Mouse (Mus musculus) urinary bladder, adult 18-20 months (tissue): Measurements from ENCODE around the gene Dnaaf3.

Source experiments
- DNase-seq, 2 experiments: peaks; one replicate each; pipeline ENCODE4 v3.0.0; 2022; ENCODE audit warnings: low spot score in 2 of 2, mixed read lengths in 2 of 2

Dnaaf3 gene

DNA sequence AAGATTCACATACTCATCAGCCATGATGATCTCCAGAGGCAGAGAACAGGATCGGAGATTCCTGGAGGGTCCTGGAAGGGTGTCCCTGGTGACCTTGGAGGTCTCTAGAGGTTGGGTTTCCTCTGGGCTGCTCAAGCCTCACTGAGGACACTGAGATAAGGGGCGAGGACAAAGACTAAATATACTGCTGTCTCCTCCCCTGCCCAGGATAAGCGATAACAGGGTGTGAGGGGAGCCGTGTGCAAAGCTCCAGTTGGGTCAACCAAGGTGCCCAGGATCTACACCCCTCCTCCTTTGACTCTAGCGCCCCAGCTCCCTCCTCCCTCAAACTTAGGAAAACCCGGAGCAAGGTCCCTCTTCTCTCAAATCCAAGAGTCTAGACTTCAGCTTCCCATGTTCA, 10.0 kb downstream of the Dnaaf3 start:
- no peak for DNase-seq

DNA sequence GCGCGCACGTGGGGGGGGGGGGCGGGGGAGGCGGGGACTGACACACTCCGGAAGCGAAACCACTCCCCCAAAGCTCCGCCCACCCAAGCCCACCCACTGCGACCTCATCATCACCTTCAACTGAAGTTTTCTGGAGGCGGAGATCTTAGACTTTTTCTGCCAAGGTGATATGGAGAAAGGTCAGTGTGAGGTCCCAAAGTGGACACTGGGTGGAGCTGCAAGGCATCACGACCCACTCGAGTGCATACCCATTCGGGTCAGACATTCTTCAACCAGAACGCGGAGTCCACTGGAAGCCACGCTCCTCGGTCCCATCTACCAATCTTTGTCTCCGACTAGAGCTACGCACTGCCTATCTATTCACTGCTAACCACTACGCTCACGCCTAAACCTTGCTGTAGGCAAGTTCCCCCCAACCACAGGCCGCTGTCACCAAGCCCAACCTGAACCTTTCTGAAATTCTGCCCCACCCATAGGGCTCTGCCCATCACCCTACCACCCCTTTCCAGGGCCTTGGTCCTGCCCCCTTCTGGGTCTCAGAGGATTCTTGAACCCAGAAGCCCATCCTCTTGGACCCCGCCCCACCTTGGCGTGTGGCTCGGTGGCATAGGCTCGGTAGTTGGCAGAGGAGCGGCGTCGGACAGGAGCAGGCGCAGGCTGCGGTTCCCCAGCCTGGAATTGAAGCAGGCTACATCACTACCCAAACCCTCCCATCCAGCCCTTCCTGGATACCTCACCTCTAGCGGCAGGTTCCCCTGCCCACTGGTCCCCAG, 10.8 kb downstream of the Dnaaf3 start:
- no peak for DNase-seq

DNA sequence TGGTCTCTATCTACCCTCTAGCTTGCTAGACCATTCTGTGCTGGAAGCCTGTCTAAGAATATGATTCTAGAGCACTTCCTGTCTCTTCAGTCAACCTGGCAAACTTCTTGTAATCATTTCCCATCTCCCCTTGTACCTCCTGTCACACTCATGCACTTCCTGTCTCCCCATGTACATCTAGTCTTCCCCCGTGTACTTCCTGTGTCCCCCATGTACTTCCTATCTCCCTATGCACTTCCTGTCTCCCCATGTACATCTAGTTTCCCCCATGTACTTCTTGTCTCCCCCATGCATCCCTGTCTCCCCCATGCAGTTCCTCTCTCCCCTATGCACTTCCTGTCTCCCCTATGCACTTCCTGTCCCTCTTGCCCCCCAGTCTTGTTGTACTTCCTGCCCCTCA, 13.8 kb downstream of the Dnaaf3 start:
- DNase-seq, result no peak

DNA sequence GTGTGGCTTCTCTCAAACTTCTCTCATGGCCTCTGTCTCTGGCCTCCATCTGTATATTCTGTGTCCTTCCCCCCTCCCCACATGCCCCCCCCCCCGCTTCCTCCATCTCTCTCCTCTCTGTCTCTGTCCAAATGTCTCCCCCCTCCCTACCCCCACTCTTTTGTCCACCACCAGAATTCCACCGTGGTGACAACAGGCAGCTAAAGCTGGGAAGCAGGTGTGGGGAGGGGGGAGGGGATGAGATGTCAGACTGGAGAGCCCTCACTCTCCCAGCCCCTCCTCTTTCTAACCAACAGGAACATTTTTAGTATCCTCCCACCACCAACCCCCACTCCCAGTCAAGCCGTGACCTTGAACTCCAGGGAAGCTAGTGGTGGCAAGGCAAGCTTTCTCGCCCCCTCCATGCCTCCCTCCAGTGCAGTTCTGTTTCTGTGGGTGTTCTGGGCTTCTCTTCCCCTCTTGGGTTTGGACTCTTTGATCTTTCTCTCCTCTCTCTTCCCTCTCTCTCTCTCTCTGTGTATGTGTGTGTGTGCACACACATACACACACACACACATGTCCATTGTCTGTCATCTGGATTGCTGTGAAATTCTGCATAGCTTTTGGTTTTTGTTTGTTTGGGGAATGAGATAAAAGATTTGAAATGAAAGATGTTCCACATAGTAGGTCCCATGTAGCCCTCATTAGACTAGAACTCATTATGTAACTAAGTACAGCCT, 15.8 kb downstream of the Dnaaf3 start, which contains the start of gene Tnnt1:
Tnnt1 (minus strand) TSS at position 51 of the 719 bp plus-strand sequence.
- DNase-seq, result no peak

DNA sequence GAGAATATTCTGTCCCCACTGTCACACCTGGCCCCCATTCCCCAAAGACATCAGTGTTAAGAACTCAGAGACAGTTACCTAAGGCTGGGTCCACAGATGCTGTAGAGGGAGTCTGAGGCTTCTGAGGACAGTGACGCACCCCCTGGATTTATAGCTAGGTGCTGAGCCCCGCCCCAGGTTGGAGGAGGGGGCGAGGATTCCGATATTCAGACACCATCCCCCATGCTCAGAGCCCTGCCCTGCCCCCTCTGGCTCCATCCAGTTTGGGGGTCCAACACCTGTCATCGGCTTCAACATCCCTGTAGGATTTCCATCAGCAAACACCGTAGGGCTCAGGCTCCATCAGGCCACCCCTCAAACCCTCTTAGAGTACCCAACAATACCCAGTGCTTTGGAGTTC, 16.4 kb downstream of the Dnaaf3 start:
- no peak for DNase-seq

DNA sequence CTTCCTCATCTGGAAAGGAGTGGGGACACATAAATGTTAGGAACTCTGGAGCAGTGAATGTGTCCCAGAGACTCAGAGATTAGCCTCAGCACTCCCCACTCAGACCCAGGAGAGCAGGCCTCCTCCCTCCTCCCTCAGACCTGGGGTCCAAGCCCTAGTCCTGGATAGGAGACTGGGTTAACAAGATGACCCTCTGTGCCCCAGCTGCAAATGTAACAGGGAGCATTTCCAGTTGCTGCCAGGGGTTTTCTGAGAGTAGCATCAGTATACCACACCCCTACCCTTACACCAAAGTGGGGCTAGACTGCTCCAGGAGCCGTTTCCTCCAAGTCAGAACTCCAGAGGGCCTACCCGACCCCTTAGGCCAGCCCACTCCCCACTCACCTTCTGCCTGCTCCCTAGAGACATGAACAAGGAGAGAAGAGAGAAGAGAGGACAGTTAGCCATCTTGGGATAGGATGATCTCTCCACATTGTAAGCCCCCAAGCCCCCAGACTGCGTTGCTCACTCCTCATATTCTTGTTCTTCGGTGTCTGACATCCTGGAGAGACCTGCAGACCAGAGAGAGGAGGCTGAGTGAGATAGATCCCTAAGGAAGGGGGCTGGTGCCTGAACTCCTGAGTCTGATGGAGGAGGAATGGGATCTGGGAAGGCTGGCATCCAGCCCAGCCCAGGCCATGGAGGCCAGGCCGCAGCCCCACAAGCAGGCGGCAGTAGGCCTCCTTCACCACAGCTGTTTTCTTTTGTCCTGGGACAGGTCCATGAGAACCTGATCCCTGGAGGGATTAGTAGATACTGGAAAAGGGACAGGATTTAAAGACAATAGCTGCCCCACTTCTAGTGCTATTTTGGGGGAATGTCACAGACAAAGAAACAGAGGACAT, 18.2 kb downstream of the Dnaaf3 start:
- DNase-seq, result no peak

DNA sequence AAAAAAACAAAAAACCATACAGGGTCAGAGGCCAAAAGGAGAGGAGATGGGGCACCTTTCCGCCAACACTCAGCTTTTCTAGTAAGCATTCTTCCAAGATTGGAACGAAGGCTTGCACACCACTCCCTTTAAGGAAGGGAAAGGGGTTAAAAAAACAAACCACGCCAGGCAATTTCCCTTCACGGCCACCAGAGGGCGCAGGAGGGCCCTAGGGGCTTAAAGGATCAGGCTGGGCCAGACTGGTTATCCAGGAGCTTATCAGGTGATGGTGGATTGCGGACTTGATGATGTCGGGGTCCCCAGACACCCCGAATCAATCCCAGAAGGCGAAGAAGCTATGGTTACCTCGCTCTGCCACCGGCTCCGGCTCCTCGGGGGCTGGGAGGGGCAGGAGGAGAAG, 19.0 kb downstream of the Dnaaf3 start:
- no peak for DNase-seq

DNA sequence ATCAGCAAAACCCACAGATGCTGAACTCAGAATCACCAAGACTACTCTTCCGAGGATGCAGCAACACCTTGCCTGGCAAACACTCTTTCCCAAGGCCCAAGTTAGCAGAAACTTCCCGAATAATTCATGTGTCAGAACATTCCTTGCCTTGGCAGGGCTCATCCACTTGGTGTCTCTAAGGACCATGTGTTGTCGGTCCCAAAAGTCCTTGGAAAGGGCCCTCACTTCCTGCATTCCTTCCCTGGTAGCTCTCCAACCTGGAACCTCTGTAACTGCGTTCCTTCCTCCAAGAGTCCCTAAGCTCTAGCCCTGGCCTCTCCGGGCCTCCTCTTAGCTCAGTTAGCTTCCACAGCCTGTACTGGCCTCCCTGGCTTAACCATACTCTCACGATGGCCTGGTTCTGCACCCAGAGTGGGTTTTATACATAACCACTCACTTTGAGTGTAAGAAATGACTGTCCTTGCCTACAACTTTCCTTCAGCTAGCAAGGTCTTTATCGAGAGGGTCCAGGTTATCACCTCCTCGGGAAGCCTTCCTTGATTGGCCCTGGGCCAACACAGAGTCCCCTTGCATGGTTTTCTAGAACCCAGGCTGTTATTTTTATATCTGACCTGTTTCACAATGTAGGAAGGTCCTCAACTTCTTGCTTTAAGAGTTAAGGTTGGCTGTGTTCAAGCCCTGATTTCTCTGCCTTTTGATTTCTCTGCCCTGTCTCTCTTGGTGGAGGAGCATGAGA, 20.6 kb downstream of the Dnaaf3 start:
- no peak for DNase-seq

DNA sequence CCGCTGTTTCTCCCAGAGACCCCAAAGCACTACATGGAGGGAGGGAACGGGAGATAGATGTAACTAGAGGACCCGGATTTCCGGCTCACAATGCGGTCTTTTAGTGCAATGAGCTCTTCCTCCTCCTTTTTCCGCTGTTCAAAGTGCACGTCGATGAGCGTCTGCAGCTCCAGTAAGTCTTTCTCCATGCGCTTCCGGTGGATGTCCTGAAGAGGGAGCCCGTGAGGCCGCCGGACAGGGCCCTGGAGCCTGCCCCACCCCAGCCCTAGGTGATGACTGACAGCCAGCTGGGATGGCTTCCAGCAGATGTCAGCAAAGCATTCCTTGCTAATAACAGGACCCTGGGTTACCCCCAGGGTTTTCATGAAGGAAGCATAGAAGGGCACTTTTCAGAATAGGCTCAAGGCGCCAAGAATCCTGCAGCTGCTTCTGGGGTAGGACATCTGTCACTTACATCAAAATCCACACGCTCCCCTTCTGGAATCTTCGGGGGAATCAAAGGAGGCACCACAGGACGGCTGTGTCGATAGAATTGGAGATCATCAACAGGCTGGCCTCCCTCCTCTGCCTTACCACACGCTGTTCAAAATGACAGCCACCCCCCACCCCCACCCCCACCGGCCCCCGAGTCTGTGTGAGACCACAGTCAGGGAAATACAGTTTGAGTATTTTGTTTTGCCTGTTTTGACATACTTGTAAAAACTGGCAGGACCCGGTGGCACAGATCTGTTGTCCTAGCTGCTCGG, 22.2 kb downstream of the Dnaaf3 start:
- DNase-seq, result peak in 1 of 2 experiments; percentile 37

DNA sequence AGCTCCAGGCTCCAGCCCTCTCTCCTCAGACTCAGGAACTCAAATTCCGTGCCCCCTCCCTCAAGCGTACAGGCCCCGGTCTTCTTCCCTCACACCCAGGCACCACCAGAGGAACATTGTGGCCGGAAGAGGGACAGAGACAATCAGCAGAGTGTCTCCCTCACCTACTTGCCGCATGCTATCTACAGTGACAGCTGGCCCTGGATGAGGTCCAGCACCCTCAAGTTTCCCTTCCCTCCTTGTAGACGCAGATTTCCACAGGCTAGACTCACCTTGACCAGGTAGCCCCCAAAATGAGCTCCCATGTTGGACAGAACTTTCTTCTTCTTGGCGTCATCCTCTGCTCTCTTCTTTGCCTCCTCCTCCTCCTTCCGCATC, 23.5 kb downstream of the Dnaaf3 start:
- no peak for DNase-seq

DNA sequence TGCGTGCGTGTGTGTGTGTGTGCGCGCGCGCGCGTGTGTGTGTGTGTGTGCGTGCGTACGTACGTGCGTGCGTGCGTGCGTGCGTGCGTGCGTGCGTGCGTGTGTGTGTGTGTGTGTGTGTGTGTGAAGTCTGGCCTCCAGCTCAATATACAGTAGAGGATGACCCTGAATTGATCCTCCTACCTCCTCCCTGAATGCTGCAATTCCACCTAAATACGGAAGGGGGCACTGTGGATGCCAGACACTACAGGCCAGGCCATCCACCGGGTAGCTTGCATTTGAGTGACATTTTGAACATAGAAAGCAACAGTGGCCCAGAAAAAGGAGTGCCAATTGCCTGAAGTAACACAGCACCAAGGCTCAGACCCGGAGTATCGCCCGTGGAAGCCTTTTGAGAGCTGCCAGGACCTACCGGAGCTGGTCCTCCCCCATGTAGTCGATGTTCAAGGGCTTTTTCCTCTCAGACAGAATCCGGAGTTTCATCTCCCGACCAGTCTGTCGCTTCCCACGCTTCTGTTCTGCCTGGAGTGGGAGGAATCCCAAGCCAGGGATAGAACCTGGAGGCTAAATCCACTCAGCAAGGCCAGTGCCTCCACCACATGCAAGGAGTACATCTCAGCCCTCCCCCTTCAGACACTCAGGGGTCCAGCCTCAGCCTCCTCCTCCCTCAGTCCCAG, 24.1 kb downstream of the Dnaaf3 start:
- no peak for DNase-seq

DNA sequence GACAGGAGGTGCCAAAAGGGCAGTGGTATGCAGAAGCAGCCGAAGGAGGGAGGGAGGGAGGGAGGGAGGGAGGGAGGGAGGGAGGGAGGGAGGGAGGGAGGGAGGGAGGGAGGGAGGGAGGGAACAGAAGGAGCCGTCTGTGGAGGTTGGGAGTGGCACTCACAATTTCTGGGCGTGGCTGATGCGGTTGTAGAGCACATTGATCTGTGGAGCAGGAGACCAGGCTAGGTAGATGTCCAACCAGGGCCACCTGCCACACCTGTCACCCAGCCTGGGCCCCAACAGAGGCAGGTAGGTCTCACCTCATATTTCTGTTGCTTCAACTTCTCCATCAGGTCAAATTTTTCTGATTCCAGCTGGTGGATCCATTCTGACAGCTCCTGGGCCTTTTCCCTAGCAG, 25.0 kb downstream of the Dnaaf3 start:
- no peak for DNase-seq

DNA sequence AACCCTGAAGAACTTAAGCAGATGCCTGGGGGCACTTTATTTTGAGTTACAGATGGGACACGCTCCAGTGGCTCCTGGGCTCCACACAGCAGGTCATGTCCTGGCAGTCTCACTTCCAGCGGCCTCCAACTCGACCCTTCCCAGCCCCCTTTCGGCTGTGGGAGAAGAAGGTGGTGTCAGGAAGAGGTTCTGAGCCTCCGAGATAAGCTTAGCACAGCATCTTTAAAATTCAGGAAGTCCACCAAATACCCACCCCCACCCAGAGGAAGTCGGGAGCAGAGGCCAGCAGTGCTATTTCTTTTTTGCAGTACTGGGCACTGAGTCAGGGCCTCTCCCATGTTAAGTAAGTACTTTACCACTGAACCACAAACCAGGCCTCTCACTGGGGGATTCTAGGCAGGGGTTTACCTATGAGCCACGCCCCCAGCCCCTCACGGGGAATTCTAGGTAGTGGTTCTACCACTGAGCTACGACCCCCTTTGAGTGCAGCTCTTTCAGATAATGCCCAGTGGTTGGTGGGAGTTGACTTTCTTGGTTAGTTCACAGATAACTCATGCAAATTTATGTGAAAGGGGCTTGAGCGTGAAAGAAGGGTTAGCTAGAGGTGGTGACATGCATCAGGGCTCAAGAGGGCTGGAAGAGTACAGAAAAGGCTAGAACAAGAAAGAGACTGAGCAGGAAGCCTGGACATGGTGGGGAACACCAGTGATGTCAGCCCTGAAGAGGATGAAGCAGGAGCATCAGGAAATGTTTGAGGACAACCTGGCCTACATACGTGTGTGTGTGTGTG, 27.4 kb downstream of the Dnaaf3 start:
- DNase-seq, result no peak

DNA sequence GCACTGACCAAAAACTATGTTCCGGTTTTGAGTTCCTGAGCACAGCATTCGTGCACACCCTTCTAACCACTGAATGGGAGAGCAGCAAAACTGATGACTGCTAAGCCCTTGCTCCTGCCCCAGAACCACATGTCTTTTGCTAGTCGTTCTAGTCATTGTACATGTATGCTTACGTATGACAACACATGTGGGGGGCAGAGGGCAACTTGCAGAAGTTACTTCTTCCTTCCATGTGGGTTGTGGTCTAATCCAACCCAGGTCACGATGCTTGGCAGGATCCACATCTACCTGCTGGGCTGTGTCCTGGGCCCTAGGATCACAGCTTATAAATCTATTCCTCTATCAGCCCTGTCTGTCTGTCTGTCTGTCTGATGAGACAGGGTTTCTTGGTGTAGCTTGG, 28.4 kb downstream of the Dnaaf3 start:
- no peak for DNase-seq

DNA sequence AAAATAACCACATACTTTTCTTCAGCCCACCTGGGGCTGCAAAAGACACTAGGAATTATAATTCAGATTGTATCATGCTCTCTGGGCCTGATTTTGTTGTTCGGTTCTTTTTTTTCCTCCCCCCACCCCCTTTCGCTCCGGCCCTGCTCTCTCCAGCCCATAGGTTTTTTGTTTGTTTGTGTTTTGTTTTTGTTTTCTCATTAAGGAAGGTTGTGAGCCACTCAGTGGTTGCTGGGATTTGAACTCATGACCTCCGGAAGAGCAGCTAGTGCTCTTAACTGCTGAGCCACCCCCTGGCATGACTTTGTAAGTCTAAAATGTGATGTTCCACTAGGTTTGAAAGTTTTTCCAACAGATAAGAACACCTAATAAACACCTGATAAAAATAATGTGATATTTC, 29.2 kb downstream of the Dnaaf3 start:
- no peak for DNase-seq

DNA sequence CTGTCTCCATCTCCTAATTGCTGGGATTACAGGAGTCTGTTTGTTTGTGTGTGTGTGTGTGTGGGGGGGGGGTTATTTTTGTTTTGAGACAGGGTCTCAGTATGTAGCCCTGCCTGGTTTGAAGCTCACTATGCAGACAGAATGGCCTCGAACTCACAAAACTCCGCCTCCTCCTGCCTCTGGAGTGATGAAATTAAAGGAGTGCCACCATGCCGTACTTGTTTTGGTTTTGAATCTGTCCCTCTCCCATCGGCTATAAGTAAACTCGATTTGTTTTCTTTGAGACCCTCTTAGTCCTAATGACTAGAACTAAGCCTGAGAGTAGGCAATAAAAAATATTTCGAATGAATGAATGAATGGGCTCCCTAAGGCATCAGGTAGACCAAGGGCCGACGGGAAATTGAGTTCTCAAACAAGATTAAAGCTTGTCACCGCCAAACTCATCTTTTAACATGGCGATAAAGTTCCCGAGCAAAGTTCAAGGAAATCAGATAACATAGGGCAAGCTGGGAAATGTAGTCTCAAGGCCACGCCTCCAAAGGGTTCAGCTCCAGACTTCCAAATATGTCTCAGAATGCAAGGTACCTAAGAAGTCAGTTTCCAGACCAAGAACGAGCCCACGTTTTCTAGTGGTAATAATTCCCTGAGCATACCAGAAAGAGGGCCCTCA, 29.7 kb downstream of the Dnaaf3 start:
- DNase-seq, result no peak

DNA sequence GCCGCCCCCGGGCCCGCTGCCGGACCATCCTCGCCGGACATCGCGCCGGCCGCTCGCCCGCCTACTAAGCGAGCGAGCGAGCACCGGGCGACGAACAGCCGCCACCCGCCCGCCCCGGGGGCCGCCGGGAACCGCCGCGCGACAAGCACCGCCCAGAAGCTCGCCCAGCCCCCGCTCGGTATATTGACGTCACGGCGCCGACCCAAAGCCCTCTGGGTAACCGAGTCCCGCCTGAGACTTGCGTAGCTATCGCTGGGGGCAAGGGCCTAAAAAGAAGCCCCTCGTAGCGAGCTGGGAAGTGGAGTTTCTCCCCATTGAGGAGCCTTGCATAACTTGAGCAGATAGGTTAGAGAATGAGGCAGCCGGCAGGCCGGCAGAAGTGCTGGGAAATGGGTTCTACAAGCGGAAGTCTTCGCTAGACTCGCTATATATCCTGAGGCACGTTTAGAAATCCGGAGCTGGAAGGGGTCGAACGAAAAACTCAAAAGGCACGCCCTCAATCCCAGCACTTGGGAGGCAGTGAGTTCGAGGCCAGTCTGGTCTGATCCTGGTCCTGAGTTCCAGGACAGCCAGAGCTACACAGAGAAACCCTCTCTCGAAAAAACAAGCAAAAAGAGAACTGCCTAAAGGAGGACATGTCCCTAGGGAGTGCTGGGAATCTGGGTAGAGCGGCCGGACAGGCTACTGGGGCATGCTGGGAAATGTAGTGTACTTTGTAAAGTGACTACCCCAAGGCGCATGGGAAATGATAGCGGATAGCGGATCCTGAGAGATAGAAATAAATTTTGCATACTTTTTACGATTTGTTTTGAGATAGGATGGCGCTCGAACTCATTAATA, 30.5 kb downstream of the Dnaaf3 start, which contains the start of gene Ppp1r12c:
Ppp1r12c (minus strand) TSS at position 123 of the 840 bp plus-strand sequence.
- peak; percentile 94 to 95 for DNase-seq
